Mouse (Mus musculus) ES-E14 (cell line): ENCODE data around the gene Srpk1. TPM values are rescaled to one million over a fixed set of nuclear protein-coding genes. Genes with fewer than 3 reads are reported as not detected.

ENCODE experiments used
- DNase-seq: peaks from one replicate; pipeline ENCODE4 v3.0.0-alpha.2; 2013; ENCODE audit warnings: low read depth, low spot score
- H3K27ac ChIP-seq: 2 replicates; pipeline ENCODE4 v1.5.1; 2012; ENCODE audit warnings: low read depth, mild to moderate bottlenecking, low read length, moderate library complexity, mixed read lengths; ENCODE audit not compliant: poor library complexity, insufficient read depth, severe bottlenecking
- H3K36me3 ChIP-seq: 2 replicates; pipeline ENCODE4 v1.6.1; 2012; ENCODE audit warnings: mild to moderate bottlenecking, low read length, moderate library complexity, mixed read lengths; ENCODE audit not compliant: control insufficient read depth, poor library complexity, insufficient read depth, severe bottlenecking
- H3K4me1 ChIP-seq, 2 experiments: fragments of 150-350 bp in 1 of 2; sonication (generic) in 1 of 2; 2 replicates each; pipeline ENCODE4 v1.6.1; 2012; ENCODE audit warnings: low read length in 2 of 2, mild to moderate bottlenecking in 1 of 2, mixed read lengths in 1 of 2; ENCODE audit not compliant: control insufficient read depth in 2 of 2, insufficient read depth in 2 of 2, poor library complexity in 1 of 2
- H3K4me3 ChIP-seq, 2 experiments: fragments of 150-350 bp in 1 of 2; sonication (generic) in 1 of 2; 2 replicates each; pipeline ENCODE4 v1.5.1; 2012; ENCODE audit warnings: low read length in 2 of 2, low read depth in 1 of 2, mild to moderate bottlenecking in 1 of 2, mixed read lengths in 1 of 2; ENCODE audit not compliant: insufficient read depth in 1 of 2, poor library complexity in 1 of 2, severe bottlenecking in 1 of 2
- H3K9ac ChIP-seq: 2 replicates; pipeline ENCODE4 v1.6.1; 2012; ENCODE audit warnings: low read depth, mild to moderate bottlenecking, low read length, mixed read lengths; ENCODE audit not compliant: poor library complexity, insufficient read depth, severe bottlenecking
- H3K9me3 ChIP-seq: fragments of 150-350 bp; sonication (generic); 2 replicates; pipeline ENCODE4 v1.6.1; 2012; ENCODE audit warnings: low read depth, mild to moderate bottlenecking, low read length; ENCODE audit not compliant: control insufficient read depth, insufficient read depth
- CHD2 ChIP-seq: IDR thresholded peaks from 2 replicates; pipeline ENCODE4 v1.6.1; 2014; ENCODE audit warnings: mild to moderate bottlenecking, low read depth, low read length, inconsistent platforms
- HCFC1 ChIP-seq: IDR thresholded peaks from 2 replicates; pipeline ENCODE4 v1.6.1; 2012; ENCODE audit warnings: low read length, inconsistent platforms, borderline replicate concordance; ENCODE audit not compliant: insufficient read depth
- MAFK ChIP-seq: IDR thresholded peaks from 2 replicates; pipeline ENCODE4 v1.6.1; 2014; ENCODE audit warnings: mild to moderate bottlenecking, low read depth, low read length, inconsistent platforms; ENCODE audit not compliant: insufficient read depth
- ZC3H11A ChIP-seq: IDR thresholded peaks from 2 replicates; pipeline ENCODE4 v1.6.1; 2012; ENCODE audit warnings: low read depth, mild to moderate bottlenecking, inconsistent platforms, low read length, borderline replicate concordance
- ZNF384 ChIP-seq: IDR thresholded peaks from 2 replicates; pipeline ENCODE4 v1.6.1; 2012; ENCODE audit warnings: low read depth, low read length, inconsistent platforms
- in situ Hi-C, 2 experiments: fragments of 600-800 bp; cut with MboI; formaldehyde crosslinking; loops; one replicate each; pipeline ENCODE4 v1.15.1; 2025; ENCODE audit warnings: low sequenced_read_pairs in 2 of 2, inconsistent platforms in 1 of 2; ENCODE audit not compliant: unreplicated experiment in 2 of 2
- total RNA-seq: library from RNA; depleted of rRNA; stranded (reverse); fragments of 300-350 nt; gene quantifications from 2 replicates; pipeline ENCODE4 v1.2.3, GENCODE M21; 2012

Gene Srpk1
- total RNA-seq, 1 experiment, result 115 TPM

- H3K4me1 ChIP-seq, result peaks cover 0 to 3% of the 10 kb centered on the region in 2 experiments; a peak in 1 of 4 replicates
- DNase-seq, result no peak
- no peaks in the 10 kb centered on the region for H3K9me3 ChIP-seq
- no peaks in the 10 kb centered on the region for H3K36me3 ChIP-seq
- no peak overlapping the region for H3K4me3 ChIP-seq
- no peak overlapping the region for H3K9ac ChIP-seq
- no peak overlapping the region for H3K27ac ChIP-seq
- TF ChIP-seq ZC3H11A (no peak; the same call in 1 of the 2 replicates), HCFC1 (no peak), CHD2 (no peak), ZNF384 (no peak), MAFK (no peak)
- in situ Hi-C loops, result no loop called here
Observed at GRCm38 (mm10) chr17:28648607-28649370, 26.3 kb upstream of the Srpk1 start.

- Histone ChIP-seq H3K4me3 (no peak overlapping the region), H3K9ac (no peak overlapping the region), H3K27ac (no peak overlapping the region), H3K4me1 (peaks cover 0 to 7% of the 10 kb centered on the region in 2 experiments; a peak in 1 of 4 replicates), H3K9me3 (no peaks in the 10 kb centered on the region), H3K36me3 (no peaks in the 10 kb centered on the region)
- no peak for TF ChIP-seq ZC3H11A
- no peak for TF ChIP-seq HCFC1
- no peak for TF ChIP-seq CHD2
- no peak for TF ChIP-seq MAFK
- TF ChIP-seq ZNF384, result no peak
- peak; percentile 86 for DNase-seq
- in situ Hi-C loops, result no loop called here
Observed at GRCm38 (mm10) chr17:28646221-28646620, 23.7 kb upstream of the Srpk1 start.

GRCm38 (mm10) chr17:28644112-28644511, 21.6 kb upstream of the Srpk1 start:
- H3K27ac ChIP-seq, result no peak overlapping the region
- H3K36me3 ChIP-seq, result no peaks in the 10 kb centered on the region
- in situ Hi-C loops, result no loop called here
- DNase-seq, result no peak
- TF ChIP-seq MAFK (no peak), ZC3H11A (no peak), CHD2 (no peak), ZNF384 (no peak), HCFC1 (no peak)
- H3K4me3 ChIP-seq, result no peak overlapping the region
- peaks cover 0 to 7% of the 10 kb centered on the region in 2 experiments; a peak in 1 of 4 replicates for H3K4me1 ChIP-seq
- no peak overlapping the region for H3K9ac ChIP-seq
- no peaks in the 10 kb centered on the region for H3K9me3 ChIP-seq

GRCm38 (mm10) chr17:28643697-28644096, 21.2 kb upstream of the Srpk1 start:
- Histone ChIP-seq H3K36me3 (no peaks in the 10 kb centered on the region), H3K9ac (no peak overlapping the region), H3K4me3 (no peak overlapping the region), H3K27ac (no peak overlapping the region), H3K9me3 (no peaks in the 10 kb centered on the region), H3K4me1 (peaks cover 0 to 7% of the 10 kb centered on the region in 2 experiments; a peak in 1 of 4 replicates)
- in situ Hi-C loops, result no loop called here
- DNase-seq, result no peak
- TF ChIP-seq CHD2 (no peak), MAFK (no peak), HCFC1 (no peak), ZNF384 (no peak), ZC3H11A (no peak)

GRCm38 (mm10) chr17:28640113-28640512, 17.6 kb upstream of the Srpk1 start:
- in situ Hi-C loops, result no loop called here
- Histone ChIP-seq H3K9ac (no peak overlapping the region), H3K4me3 (no peak overlapping the region), H3K9me3 (no peaks in the 10 kb centered on the region), H3K36me3 (no peaks in the 10 kb centered on the region), H3K27ac (no peak overlapping the region), H3K4me1 (peaks cover 0 to 7% of the 10 kb centered on the region in 2 experiments; a peak in 1 of 4 replicates)
- no peak for DNase-seq
- TF ChIP-seq ZNF384 (no peak), ZC3H11A (no peak), HCFC1 (no peak), CHD2 (no peak), MAFK (no peak)
